Mouse (Mus musculus) ovary, postnatal 10 days (tissue): ENCODE results near the gene Ptprr.

Experiments used
- DNase-seq: peaks from one replicate; pipeline ENCODE4 v3.0.0; 2022; ENCODE audit warnings: low spot score

Ptprr gene

DNA sequence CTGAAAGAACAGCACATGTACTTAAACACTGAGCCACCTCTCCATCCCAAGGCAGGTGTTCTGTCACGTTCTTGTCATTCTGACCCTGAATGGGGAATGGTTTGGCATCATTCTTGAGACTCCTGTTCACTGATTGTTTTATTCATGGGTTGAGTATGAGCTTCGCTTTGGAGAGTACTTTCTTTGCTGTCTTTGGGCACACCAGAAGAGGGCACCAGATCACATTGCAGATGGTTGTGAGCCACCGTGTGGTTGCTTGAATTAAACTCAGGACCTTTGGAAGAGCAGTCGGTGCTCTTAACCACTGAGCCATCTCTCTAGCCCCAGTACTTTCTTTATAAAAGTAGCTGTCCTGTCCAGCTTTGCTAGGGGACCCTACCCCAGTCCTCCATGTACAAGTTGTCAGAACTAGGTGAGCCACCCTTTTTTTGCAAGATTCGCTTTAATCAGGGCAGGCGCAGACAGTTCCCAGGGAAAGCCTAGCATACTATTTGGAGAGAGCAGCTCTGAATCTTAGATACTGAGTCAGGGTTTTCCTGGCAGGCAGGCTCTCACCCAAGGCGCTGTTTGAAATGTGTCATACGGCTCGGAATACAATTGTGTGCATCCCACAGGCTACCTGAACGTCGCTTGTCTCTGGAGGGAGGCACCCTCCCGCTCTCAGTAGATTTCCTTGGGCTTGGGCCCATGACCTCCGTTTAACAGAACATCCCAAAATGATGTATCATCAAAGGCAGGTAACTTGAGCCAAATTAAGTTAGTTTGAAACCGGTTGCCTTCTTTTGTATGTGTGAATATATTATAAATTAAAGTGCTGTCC lies 178.8 kb downstream of the Ptprr start:
- no peak for DNase-seq

DNA sequence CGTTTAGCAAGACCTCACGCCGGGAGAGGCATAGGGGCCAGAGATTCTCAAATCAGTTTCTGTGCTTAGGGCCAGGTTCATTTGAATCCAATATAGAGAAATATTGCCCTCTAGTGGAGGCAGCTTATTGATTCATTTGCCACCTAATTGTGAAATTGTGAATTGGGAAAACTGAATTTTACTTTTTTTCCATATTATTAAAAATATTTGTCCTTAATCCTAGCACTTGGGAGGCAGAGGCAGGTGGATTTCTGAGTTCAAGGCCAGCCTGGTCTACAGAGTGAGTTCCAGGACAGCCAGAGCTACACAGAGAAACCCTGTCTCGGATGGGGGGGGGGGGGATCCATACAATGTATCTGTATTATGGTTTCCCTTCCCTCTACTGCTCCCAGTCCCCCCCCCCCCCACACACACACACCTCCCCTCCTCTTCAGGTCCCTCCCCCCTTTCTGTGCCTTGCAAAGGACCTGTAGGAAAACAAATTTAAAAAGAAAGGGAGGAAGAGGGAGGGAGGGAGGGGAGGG lies 179.5 kb downstream of the Ptprr start:
- DNase-seq = no peak

DNA sequence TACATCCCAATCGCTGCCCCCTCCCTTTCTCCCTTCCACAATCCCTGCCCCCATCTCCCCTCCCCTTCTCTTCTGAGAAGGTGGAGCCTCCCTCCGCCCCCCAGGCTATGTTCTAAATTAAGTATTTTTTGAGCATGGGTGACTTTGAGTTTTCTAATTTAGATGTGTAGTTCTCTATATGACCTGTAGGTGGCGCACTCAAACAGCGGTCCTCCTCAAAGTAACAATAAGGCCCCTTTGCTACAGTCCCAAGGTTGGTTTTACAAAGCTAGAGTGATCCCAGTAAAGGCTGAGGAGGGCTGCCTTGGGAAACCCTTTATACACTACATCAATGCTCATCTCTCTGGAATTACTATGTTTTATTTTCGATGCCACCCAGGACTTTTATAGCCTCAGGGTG lies 181.0 kb downstream of the Ptprr start:
- no peak for DNase-seq

DNA sequence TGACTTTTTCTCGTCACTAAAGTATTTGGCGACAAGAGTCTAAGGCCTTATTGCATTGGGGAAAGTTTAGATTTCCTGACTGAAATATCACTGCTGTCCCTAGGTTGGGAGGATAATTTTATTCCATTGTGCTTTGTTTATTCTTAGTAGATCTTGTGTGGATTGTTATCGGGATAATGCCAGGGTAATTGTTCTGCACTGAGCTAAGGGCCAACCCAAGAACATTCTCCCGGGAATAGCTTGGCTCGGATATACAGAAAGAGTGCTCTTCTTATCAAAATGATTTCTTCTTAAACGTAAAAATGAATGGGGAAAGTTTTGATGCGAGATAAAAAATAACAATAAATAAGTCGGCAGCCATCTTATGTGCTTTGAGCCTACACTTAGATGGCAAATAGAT lies 183.5 kb downstream of the Ptprr start:
- no peak for DNase-seq

DNA sequence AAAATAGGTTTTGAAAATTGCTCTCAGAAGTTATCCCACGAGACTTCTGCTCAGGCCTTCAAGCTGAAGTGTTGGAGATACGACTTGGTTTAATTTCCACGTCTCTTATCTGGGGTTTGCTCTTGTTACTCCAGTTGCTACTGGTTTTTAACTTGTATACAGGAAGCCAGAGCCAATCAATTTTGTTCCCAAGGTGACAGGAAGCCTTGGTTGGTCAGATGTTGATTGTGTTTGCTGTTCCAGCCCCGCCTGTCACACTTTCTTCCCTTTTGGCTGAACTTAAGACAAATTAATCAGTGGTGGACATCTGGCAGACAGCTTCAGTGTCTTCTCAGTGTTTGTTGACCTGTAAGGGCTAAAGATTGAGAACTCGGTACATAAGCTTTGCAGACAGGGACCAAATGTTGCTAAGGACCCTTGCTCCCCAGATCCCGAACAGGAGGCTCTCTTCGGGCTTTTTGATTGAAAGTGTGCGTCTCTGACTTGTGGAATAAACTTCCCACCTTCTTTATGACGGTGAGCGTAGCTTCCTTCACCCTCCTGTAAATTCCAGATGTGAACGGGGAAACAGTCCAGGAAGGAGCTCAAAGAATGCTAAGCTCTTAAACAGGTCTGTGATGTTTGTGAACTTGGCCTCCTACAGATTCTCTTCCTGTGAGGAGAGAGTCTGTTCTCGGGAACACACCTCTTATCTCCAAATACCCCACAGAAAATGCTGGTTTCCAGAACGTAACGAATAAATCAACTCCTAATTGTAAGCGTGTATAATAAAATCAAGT lies 187.8 kb downstream of the Ptprr start:
- no peak for DNase-seq

DNA sequence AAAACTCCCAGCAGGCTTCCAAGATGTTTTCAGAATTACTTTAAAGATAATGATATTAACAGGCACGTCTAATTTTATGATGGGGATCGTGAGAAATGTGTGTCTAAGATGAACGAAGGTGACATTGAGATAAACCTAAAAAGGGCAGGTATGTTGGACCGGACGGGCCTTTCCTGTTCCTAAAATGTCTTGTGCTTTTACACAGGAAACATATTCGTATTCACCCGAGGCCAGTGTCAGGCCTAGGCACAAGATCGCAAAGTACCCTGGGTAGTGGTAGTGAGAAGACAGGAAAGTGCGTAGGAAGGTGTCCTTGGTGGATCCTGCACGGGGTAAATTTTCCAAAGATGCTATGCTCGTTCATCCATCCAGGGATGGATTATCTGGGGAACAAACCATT lies 188.4 kb downstream of the Ptprr start:
- DNase-seq = no peak

DNA sequence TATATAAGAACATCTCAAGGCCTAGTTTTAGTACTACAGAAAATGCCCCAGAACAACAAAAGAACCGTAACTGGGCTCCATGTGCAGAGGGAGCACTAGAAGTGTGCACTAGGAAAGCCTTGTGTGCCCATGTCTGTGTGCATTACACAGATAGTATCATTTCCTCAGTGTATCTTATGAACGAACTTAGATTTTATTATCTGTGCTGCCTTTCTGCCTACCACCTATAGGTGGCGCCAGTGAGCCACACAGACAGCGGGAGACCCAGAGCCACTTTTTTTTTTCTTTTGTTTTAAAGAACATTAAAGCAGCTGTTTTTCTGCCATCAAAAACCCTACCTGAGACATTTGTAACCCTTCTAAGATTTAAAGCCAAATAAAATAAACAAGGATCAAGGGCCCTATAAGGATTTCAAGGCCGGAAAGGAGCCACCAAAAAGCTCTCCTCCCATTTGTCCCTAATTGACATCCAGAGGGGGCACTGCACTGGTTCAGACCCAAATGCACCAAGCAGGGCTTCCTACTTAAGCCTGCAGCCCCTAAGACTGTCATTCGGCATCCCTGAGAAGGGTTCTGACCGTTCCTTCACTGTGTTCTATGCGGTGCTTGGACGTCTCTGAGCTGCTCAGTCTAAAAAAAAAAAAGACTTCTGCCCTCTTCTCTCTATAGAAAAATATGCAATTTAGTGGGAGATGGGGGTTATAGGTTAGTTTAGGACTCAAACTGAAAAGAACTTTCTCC lies 190.1 kb downstream of the Ptprr start:
- no peak for DNase-seq

DNA sequence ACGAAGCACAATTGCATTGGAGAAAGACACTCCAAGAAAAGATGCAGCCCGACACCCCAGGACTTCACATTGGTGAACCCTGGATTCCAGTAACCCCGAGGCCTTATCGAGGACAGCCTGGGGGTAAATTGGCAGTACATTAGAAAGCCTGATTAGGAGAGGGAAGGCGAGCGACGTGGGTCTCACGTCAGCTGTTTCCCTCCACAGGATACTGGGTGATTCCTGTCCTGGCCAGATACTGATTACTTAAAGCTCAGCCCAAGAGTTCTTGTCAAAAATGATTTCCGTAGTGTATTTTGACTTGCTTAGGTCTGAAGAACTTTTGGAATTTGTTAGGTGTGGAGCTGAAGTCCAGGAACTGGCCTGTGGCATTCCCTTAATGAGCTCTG lies 190.7 kb downstream of the Ptprr start:
- DNase-seq = no peak

DNA sequence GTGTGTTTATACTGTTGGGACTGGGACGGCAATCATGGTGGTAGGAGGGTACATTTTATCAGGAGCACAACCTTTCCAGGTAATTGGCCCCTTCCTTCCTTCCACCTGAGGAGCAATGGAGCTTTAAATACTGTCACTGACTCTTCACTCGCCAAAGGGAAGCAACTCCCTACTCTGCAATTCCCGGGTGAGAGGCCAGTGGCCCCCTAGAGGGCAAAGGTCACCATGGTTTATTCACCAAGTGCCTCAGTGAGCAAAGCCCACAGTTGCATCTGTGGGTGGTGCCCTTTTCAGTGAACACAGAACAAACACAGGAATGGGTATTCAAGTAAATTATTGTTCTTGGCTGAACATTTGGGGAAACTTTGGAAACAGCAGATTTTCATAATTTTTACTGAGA lies 194.1 kb downstream of the Ptprr start:
- DNase-seq = no peak

DNA sequence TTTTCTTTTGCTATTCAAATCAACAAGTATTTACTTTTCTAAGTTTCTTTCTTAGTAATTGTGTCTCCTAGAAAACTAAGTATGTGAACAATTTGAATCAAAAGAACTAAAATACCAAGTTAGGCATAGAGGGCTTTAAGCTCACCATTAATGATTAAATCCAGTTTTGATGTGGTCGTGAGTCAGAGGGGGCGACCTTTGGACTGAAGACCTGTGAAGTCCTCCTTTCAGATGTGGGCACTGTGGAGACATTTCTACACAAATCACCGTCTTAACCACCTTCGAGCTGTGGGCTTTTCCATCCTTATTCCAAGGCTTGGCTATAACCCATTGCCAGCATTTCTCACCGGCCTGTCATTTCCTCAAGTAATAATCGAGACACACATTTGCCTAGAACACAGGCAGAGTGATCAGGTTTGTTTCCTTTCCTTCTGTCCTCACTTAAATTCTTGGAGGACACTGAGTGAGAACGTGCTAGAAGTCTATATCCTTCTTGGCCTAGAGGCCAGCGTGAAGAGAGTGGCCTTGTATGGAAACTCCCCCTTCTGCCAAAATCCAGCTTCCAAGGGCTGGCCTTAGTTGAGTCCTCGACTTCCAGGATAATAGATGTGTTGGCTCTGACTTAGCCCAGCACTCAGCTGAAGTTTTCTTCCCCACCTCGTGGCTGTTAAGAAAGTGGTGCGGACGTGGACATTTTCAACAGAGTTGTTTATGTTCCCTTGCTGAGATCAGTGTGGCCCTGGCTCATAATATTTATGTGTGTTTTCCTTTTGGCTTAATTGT lies 202.5 kb downstream of the Ptprr start:
- DNase-seq = no peak

DNA sequence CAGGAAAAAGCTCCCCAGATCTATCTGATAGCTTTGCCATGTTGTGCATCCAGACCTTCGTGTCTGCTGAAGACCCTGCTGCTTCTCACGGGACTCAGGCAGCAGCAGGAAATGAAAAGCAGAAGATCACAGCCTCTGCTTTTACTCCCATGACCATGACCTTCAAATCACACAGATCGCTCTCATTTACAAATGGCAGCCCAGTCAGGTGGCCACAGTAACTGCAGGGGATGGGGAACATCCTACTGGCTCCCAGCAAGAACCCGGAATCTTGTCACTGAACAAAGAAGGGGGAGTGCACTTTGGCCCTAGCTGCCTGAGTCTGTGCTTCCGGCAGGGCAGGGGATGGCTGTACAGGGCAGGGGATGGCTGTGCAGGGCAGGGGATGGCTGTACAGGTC lies 217.3 kb downstream of the Ptprr start:
- no peak for DNase-seq

DNA sequence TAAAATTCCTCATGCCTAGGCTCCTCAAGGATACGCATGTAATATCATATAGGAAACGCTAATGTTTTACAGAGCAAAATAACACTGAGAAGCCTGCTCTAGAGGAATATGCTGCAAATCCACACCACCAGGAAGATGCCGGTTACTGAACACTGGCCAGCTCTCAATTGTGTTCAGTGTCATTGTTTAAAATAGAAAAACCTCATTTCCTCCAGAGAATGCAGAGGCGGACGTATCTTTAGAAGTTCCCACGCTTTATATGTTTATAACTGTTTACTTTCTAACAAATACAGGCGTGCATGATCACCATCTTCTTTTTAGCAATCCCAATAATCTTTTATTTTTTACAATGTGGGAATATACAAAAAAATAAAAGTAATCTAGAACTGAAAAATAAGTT lies 224.2 kb downstream of the Ptprr start:
- DNase-seq = no peak

DNA sequence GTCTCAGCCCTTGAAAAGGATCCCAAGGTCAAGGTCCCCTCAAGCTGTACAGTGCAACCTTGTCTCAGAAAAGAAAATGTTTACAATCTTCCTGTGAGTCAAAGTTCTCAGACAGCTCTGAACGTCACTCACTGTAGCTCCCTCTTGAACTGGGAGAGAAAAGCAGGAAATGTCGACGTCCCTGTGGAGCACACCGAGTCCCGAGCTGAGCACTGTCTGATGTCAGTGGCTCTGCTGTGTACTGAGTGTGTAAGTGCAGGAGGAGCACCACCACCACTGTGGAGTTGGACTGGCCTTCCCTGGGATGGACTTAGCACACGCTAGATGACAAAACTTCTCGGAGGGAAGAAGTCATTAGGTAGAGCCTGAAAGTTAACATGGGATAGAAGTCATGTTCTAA lies 225.4 kb downstream of the Ptprr start:
- no peak for DNase-seq

DNA sequence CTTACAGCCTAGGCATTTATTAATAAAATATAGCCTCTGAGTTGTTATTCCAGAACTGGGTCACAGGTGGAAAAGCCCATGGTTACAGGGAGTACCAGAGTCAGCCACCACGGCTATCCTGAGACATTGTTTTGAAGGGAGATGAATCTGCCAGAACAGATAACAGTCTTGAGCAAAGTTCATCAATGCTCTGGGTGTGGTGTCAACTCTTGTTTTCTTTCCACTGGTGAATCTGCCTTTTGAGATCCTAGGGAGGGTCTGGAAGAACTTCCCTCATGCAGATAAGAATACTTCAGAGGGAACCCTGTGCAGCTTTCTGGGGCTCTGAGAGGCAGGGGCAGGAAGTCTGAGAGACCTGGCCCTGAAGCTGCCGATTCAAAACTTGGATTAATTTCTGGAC lies 227.6 kb downstream of the Ptprr start:
- DNase-seq = no peak

DNA sequence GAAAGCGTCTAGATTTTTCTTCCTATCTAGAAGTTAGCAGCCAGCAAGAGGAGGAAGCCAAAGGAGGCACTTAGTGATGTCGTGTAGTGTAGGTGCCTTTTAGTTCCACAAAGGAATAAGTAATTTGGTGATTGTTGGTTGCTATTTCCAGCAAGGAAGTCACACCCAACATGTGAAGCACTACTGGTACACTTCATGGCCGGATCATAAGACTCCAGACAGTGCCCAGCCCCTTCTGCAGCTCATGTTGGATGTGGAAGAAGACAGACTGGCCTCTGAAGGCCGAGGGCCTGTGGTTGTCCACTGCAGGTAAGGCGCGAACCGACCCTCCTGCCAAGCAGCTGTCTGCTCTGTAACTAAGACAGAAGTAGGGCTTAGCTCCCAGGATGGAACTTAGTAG lies 234.7 kb downstream of the Ptprr start:
- DNase-seq = no peak

DNA sequence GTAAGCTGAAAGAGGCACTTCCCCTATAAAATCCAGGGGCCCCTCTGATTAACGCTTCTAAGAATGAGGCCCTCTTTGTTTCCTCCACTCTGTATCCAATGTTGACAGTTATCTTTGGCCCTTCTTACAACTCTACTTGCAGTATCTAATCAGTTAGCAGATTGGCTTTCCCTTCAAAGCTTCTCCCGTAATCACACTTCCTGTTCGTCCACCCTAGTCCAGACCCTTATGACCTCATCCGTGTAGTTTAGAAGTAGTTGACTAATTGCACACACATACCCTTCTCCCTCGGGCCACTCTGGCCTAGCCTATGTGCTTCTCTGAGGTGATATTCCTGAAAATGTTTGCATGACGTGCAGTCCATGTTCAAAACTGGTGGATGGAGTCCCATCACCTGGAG lies 236.0 kb downstream of the Ptprr start:
- no peak for DNase-seq

DNA sequence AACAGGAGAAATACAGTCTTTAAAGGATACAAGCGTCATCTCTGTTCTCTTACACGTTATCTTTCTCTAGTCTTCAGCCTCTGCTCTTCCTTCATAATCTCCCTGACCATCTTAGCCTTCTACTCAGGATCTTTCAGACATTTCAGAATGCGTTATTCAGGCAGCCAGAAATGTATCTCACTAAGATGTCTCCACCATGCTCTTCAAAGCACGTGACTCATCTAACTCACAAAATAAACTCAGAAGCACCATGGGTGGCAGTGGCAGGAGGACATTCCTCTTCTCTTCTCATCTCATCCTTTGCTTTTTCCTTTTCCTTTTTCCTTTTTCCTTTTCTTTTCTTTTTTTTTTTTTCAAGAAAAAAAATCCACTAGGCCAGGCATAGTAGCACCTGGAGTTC lies 241.3 kb downstream of the Ptprr start:
- no peak for DNase-seq

DNA sequence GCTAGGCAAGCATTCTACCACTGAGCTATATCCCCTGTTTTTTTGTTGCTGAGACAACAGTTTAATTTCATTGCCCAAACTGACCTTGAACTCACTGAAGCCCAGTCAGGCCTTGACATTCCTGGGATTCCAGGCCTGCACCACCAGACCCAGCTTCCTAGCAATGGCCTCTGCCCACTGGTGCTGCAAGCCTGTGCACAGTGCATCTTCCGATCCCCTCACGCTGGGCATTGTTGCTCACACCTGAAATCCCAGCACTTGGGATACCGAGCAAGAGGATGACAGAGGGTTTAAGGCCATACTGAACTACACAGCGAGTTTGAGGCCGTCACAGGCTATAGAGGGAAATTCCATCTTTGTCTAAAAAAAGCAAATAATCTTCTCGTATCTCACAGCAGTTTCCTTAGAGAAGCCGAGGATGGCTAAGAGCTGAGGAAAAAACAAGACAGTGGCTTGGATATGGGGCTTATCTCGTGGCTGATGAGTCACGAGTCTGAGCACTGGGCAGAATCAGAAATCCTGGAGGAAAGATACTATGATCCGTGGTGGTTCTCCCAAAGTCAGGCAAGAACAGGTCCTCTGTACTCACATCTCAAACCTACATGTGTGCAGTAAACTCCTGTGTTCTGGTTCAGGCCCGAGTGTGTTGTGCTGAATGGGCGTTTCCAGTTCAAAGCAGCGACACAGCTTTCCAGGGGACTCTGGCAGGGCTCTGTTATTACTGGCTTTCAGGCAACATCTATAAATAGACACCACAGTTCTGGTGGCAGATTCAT lies 242.8 kb downstream of the Ptprr start:
- no peak for DNase-seq

DNA sequence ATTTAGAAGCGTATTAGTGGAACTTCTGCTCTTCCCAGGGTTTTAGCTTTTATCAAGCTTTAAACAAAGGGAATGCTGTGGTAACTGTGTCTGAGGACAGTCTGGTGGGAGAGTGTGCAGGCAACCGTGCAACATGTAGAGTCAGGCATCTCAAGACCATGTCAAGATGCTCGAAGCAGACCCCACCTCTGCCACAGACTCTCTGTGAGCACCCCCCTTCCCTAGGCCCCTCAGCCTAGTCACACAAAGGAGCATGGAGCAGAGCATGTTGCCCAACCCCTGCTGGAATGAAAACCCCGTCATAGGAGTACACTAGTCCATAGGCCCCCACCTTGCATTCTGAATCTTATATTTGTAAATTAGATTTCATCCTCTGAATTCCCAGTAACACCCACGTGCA lies 243.5 kb downstream of the Ptprr start:
- no peak for DNase-seq

DNA sequence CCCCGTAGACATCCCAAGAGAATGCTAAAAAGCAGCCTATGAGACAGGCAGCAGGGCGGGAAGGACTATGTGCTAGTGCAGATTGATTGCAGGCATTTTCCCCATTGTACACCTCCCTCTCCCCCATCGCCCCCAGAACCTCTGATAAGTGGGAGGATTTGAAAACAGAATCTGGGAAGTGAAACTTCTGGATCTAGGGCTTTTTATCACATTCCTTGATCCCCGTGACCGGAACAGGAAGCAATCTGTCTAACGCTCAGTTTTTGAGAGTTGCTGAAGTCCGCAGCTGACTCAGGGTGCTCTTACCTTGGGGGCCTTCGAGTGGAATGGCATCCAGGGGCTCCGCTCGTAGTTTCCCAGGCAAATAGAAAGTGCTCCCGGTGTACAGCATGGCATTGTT lies 246.5 kb downstream of the Ptprr start:
- DNase-seq = no peak
